Mouse (Mus musculus): ENCODE measurements at regions not wholly inside any gene's neighbourhood (a gene's known extent, or its start where the extent isn't known, plus 50 kb on each side); places are given as distances from the start of the nearest gene placed in this dataset.

GRCm38 (mm10) chr1:10852934-10853333 is 561.0 kb upstream of the A830018L16Rik start:
- no peak for TF ChIP-seq GATA1 (IDR thresholded peaks at IDR 0.05; ENCODE audit: borderline replicate concordance, low read length)
- no peak for TF ChIP-seq FLI1 (IDR thresholded peaks at IDR 0.05; ENCODE audit: low read length)

Data from megakaryocyte, embryonic 14.5 days (primary cell).